In genomic region chr2:45246061-45246945, GRCm38 (mm10) we compare ENCODE assay signal across 12 mouse cellular contexts.
DNase-seq lines count a peak whose midpoint lies in the region; ATAC-seq and TF ChIP-seq lines count a peak whose summit lies in the region.
"Had no signal": no experiment of that assay in that cellular context is flagged by ENCODE, and none has a peak within 500 bp of the region (broad histone marks: within the 10 kb centered on the region; RNA-seq: fewer than 3 reads in every experiment).

No protein-coding gene starts in this region.

- H3K36me3 ChIP-seq in heart, embryonic 11.5 days (ENCODE audit: control insufficient read depth, insufficient read depth, low read length), result no peaks in the 10 kb centered on the region
- H3K36me3 ChIP-seq in midbrain, embryonic 11.5 days (ENCODE audit: control insufficient read depth, insufficient read depth, low read length), result no peaks in the 10 kb centered on the region
- H3K36me3 ChIP-seq in hindbrain, embryonic 12.5 days, result no peaks in the 10 kb centered on the region
- H3K36me3 ChIP-seq: limb, embryonic 13.5 days had no signal

- no peak for ATAC-seq in heart, embryonic 11.5 days (replicated peaks; ENCODE audit: insufficient number of reproducible peaks, low FRiP score, low TSS enrichment)
- ATAC-seq in neutrophil, adult 5-6 weeks (ENCODE audit: extremely low read depth, insufficient number of reproducible peaks, low FRiP score, poor library complexity, severe bottlenecking), result peak; percentile 46; the same call in 1 of the 2 replicates
- ATAC-seq in midbrain, embryonic 11.5 days (ENCODE audit: low FRiP score), result no peak
- no peak for ATAC-seq in hindbrain, embryonic 12.5 days (ENCODE audit: low FRiP score)
- ATAC-seq: Patski had no signal

- H3K4me3 ChIP-seq in heart, embryonic 11.5 days (ENCODE audit: low read depth, low read length), result no peak overlapping the region
- no peak overlapping the region for H3K4me3 ChIP-seq in bone marrow, adult 2 months (replicated peaks; ENCODE audit: control insufficient read depth, low read depth, low read length)
- no peak overlapping the region for H3K4me3 ChIP-seq in left cerebral cortex, adult 2 months
- no peak overlapping the region for H3K4me3 ChIP-seq in midbrain, embryonic 11.5 days (ENCODE audit: low read depth, low read length)
- H3K4me3 ChIP-seq in hindbrain, embryonic 12.5 days, result no peak overlapping the region
- H3K4me3 ChIP-seq: limb, embryonic 13.5 days had no signal

- no peak overlapping the region for H3K4me2 ChIP-seq in heart, embryonic 11.5 days
- no peak overlapping the region for H3K4me2 ChIP-seq in midbrain, embryonic 11.5 days
- no peak overlapping the region for H3K4me2 ChIP-seq in hindbrain, embryonic 12.5 days (replicated peaks)
- H3K4me2 ChIP-seq: limb, embryonic 13.5 days had no signal

- no peak overlapping the region for H3K9ac ChIP-seq in heart, embryonic 11.5 days (ENCODE audit: low read depth, low read length)
- H3K9ac ChIP-seq in midbrain, embryonic 11.5 days (ENCODE audit: low read length), result no peak overlapping the region
- H3K9ac ChIP-seq in hindbrain, embryonic 12.5 days, result no peak overlapping the region
- H3K9ac ChIP-seq: limb, embryonic 13.5 days had no signal

- TF ChIP-seq CTCF in bone marrow, adult 2 months (IDR thresholded peaks at IDR 0.05; ENCODE audit: control insufficient read depth, insufficient read depth, low read length), result no peak
- no peak for TF ChIP-seq CTCF in left cerebral cortex, adult 2 months (IDR thresholded peaks at IDR 0.05)

- no peaks in the 10 kb centered on the region for H3K9me3 ChIP-seq in heart, embryonic 11.5 days (replicated peaks; ENCODE audit: control insufficient read depth, low read length)
- no peaks in the 10 kb centered on the region for H3K9me3 ChIP-seq in midbrain, embryonic 11.5 days (ENCODE audit: control insufficient read depth, low read length)
- no peaks in the 10 kb centered on the region for H3K9me3 ChIP-seq in hindbrain, embryonic 12.5 days (replicated peaks)
- H3K9me3 ChIP-seq: limb, embryonic 13.5 days had no signal

- peak overlapping the region; percentile 41; the same call in 1 of the 2 replicates for H3K27ac ChIP-seq in heart, embryonic 11.5 days (ENCODE audit: low read depth, low read length)
- H3K27ac ChIP-seq in bone marrow, adult 2 months (ENCODE audit: control insufficient read depth, insufficient read depth, low read depth, low read length, poor library complexity), result peak overlapping the region; percentile 18; the same call in 1 of the 2 replicates
- peak overlapping the region; percentile 71 for H3K27ac ChIP-seq in left cerebral cortex, adult 2 months
- H3K27ac ChIP-seq in midbrain, embryonic 11.5 days (ENCODE audit: low read depth, low read length), result no peak overlapping the region
- H3K27ac ChIP-seq in hindbrain, embryonic 12.5 days, result no peak overlapping the region
- H3K27ac ChIP-seq: limb, embryonic 13.5 days; stomach, postnatal 0 days had no signal

- WGBS in heart, embryonic 11.5 days (ENCODE audit: insufficient replicate concordance), result 66% methylated on average over 10 of the region's 10 CpGs
- WGBS in bone marrow, adult 2 months, result 35% methylated on average over 10 of the region's 10 CpGs
- 85% methylated on average over 10 of the region's 10 CpGs for WGBS in midbrain, embryonic 11.5 days
- 87% methylated on average over 10 of the region's 10 CpGs for WGBS in hindbrain, embryonic 12.5 days

- no peaks in the 10 kb centered on the region for H3K27me3 ChIP-seq in heart, embryonic 11.5 days (ENCODE audit: control insufficient read depth, insufficient read depth, low read length)
- no peaks in the 10 kb centered on the region for H3K27me3 ChIP-seq in midbrain, embryonic 11.5 days (ENCODE audit: control insufficient read depth, insufficient read depth, low read length)
- H3K27me3 ChIP-seq in hindbrain, embryonic 12.5 days, result no peaks in the 10 kb centered on the region
- H3K27me3 ChIP-seq: limb, embryonic 13.5 days; Patski had no signal

- intact Hi-C loops in heart, postnatal 10 days (cut with DNase I), result loop anchor here (5.0 kb wide), 1 partner anchor 129 kb away; the partner anchor contains the start of gene Zeb2
- intact Hi-C loops in left cerebral cortex, adult 2 months (cut with DNase I), result loop anchor here (5.0 kb wide), 2 partner anchors 129 to 241 kb away; partner anchors contain the start of gene Zeb2

- no peak for DNase-seq in heart, postnatal 10 days
- peak in 1 of 2 experiments; percentile 39 for DNase-seq in left cerebral cortex, adult 2 months (ENCODE audit: extremely low spot score in 1 of 2, low spot score in 2 of 2)
- no peak for DNase-seq in retina, postnatal 1 day
- no peak for DNase-seq in midbrain, embryonic 11.5 days (ENCODE audit: low spot score, missing footprints)
- DNase-seq: cerebellum, adult 9-10 months had no signal

- TF ChIP-seq POLR2A in bone marrow, adult 2 months (IDR thresholded peaks at IDR 0.05; ENCODE audit: borderline replicate concordance, control insufficient read depth, low read depth, low read length), result no peak

- peaks cover 8% of the 10 kb centered on the region for H3K4me1 ChIP-seq in heart, embryonic 11.5 days (ENCODE audit: control insufficient read depth, insufficient read depth, low read length)
- H3K4me1 ChIP-seq in bone marrow, adult 2 months (ENCODE audit: control insufficient read depth, insufficient read depth, low read length), result no peaks in the 10 kb centered on the region; the same call in 1 of the 2 replicates
- H3K4me1 ChIP-seq in midbrain, embryonic 11.5 days (ENCODE audit: control insufficient read depth, insufficient read depth, low read length), result no peaks in the 10 kb centered on the region
- no peaks in the 10 kb centered on the region for H3K4me1 ChIP-seq in hindbrain, embryonic 12.5 days

Comparison
In these comparisons a context has a peak if more than half of its experiments do, and no peak if none do; other contexts are left out.
1. H3K27ac ChIP-seq: peak in heart, embryonic 11.5 days (single experiment), bone marrow, adult 2 months (single experiment) and left cerebral cortex, adult 2 months (single experiment); none in midbrain, embryonic 11.5 days (single experiment) and hindbrain, embryonic 12.5 days (single experiment).